Mouse (Mus musculus): Measurements from ENCODE around the gene Gm10591. TPM values are rescaled to one million over a fixed set of nuclear protein-coding genes. Genes with fewer than 3 reads are reported as not detected.
"Not testable (repeated sequence)": the region's sequence is repeated elsewhere in the genome, so short reads cannot be mapped to it uniquely, and the experiment has no call there.

The Gm10591 gene
- not detected for total RNA-seq (2021)
- long read RNA-seq, experiment 1 = 0 reads
- long read RNA-seq, experiment 2 = 0 reads

DNA sequence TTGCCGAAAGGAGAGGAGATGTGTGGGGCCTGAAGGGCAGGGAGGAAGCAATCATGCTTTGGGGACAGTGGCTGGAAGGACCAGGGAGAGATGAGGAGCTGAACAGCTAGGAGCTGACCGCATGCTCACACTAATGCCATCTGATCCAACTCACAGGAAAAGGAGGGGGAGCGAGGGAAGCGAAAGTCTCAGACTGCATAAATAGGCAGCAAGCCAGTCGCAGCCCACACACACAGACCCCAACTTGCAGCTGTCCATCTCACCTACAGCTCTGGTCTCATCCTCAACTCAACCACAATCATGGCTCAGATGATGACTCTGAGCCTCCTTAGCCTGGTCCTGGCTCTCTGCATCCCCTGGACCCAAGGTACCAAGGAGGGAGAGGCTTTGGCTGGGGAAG is at the start of gene Gm10591:
Gm10591 (plus strand) TSS at position 301 of the 400 bp plus-strand sequence.
- DNase-seq; H3K4me3 ChIP-seq; H3K27ac ChIP-seq; intact Hi-C loops (cut with DNase I): not testable (repeated sequence)

DNA sequence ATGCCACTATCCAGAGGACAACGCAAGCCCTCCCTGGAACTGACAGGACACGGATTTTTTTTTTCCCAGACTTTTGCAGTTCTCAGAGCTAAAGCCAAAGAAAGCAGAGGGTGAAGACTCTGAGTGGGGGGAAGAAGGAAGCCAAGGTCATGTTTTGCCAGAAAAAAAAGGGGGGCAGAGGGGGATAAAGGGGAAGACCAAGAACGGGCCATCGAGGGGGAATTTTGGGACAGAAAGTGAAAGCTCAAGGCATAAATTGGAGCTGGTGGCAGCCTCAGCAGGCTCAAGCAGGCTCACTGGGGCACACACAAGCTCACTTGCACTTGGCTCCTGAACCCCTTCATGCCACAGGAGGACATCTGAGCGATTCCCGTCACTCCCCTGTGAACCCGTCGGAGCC is 17.4 kb downstream of the Gm10591 start, which contains the start of gene Gm2564:
Gm2564 (plus strand) TSS at position 301 of the 400 bp plus-strand sequence.
- H3K4me3 ChIP-seq; H3K27ac ChIP-seq; intact Hi-C loops (cut with DNase I); DNase-seq: not testable (repeated sequence)

DNA sequence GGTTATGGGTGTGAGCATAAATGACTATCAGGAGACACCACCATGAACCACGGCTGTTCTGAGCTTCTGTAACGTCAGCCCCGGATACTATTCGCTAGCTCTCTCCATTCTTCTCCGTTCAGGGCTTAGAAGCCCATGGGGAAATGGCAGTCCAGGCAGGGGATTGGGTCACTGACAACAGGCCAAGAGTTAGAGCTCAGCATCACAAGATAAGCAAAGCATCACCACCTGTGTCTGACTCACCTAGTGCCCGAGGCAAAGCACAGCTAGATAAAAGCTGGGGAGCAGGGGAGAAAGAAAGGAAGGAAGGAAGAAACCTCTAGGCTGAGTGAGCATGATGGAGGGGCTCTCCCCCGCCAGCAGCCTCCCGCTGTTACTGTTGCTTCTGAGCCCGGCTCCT is 43.0 kb downstream of the Gm10591 start, which contains the start of gene Ccl27b:
Ccl27b (plus strand) TSS at position 301 of the 400 bp plus-strand sequence.
- H3K27ac ChIP-seq; H3K4me3 ChIP-seq; DNase-seq; intact Hi-C loops (cut with DNase I): not testable (repeated sequence)

DNA sequence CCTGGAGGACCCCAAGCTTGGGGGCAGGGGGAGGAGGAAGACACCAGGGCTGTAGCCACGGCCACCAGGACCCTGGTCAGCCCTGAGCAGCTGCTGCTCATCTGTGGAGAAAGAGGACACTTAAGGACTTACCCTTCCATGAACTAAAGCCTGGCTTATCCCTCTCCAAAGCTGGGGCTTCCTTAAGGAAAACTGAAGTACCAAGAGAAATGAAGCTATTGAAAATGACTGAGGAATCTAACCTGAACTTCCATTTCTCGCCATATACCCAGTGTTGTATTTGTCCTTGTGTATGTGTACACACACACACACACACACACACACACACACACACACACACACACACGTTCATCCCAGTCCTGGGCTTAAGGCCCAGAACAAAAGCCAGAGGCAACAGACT is 49.8 kb downstream of the Gm10591 start, which contains the start of gene Il11ra2:
Il11ra2 (minus strand) TSS at position 101 of the 400 bp plus-strand sequence.
- H3K4me3 ChIP-seq; DNase-seq; H3K27ac ChIP-seq; intact Hi-C loops (cut with DNase I): not testable (repeated sequence)

Other genes starting within 250 kb of the Gm10591 start
- not detected for gene Gm21586, start 172.8 kb upstream of the Gm10591 start, total RNA-seq (2021)
- gene Gm2163, start 145.4 kb upstream of the Gm10591 start, total RNA-seq (2021) = under 1 TPM in 1 of 2 experiments, not detected in 1; 0.08 TPM
- gene Fam205a2, start 84.0 kb upstream of the Gm10591 start, total RNA-seq (2021) = not detected
- gene Gm2564, start 17.5 kb downstream of the Gm10591 start, total RNA-seq (2021) = 10 to 100 TPM in 1 of 2 experiments, 1 to 10 TPM in 1; 8.5 to 12.5 TPM
- not detected for gene Ccl27b, start 43.1 kb downstream of the Gm10591 start, total RNA-seq (2021)
- under 1 TPM in 1 of 2 experiments, not detected in 1; 0.25 TPM for gene Il11ra2, start 49.7 kb downstream of the Gm10591 start, total RNA-seq (2021)
- gene 4930578G10Rik, start 123.3 kb downstream of the Gm10591 start, total RNA-seq (2021) = under 1 TPM in 1 of 2 experiments, not detected in 1; 0.95 TPM
- not detected for gene Ccl19, start 144.4 kb downstream of the Gm10591 start, total RNA-seq (2021)
- 10 to 100 TPM in 1 of 2 experiments, 1 to 10 TPM in 1; 7.5 to 13.2 TPM for gene Ccl21a, start 161.8 kb downstream of the Gm10591 start, total RNA-seq (2021)
- not detected for gene Fam205a1, start 241.7 kb downstream of the Gm10591 start, total RNA-seq (2021)
- gene Gm12394, start 244.6 kb downstream of the Gm10591 start, total RNA-seq (2021) = not detected

Measured in gastrocnemius, adult 2 months (tissue).